Mouse (Mus musculus): ENCODE data around the gene Trpm7.

GRCm38 (mm10) chr2:126865026-126865425 is 11.0 kb downstream of the Trpm7 start:
- TF ChIP-seq CTCF (IDR thresholded peaks at IDR 0.05; ENCODE audit: insufficient read depth, low read length) (no peak), POLR2A (IDR thresholded peaks at IDR 0.05; ENCODE audit: borderline replicate concordance, extremely low read depth, low read depth, low read length) (no peak)
